In the genomic region with DNA sequence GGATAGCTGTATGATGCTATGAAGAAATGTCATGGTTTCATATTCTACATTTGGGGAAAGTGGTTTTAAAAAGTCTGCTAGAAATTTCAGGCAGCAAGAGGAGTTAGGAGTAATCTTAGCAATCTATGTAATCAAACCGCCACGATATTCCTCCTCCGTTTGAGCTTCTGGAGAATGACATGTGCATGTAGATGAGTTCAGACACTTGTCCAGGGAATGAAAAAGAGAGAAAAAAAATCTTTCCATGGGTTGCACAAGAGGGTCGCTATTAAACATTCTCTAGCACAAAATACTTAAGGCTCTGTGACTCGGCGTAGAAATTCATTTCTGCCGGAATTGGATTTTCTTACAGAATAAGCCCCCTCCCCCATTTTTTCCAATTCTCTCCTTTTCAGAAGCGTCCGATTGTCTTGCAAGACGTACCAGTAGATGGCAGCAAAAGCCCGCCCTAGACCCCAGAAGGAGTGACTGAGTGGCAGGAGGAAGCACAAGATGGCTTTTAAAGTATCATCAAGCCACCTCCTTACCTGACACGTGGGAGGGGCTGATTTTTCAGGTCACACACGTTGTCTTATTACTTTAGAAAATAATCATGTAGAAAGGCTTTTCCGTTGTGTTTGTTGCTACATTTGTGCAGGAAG, we compare ENCODE assay signal across 8 mouse cellular contexts.
A peak's percentile ranks its signal among the peaks of the same experiment; 100 is the strongest.
DNase-seq lines count a peak whose midpoint lies in the region; ATAC-seq lines count a peak whose summit lies in the region.
"Had no signal": no experiment of that assay in that cellular context is flagged by ENCODE, and none has a peak within 500 bp of the region (broad histone marks: within the 10 kb centered on the region; RNA-seq: fewer than 3 reads in every experiment).

No protein-coding gene starts in this region.

- H3K27ac ChIP-seq in embryonic facial prominence, embryonic 11.5 days (replicated peaks; ENCODE audit: low read depth, low read length), result no peak overlapping the region
- no peak overlapping the region for H3K27ac ChIP-seq in hindbrain, embryonic 16.5 days (ENCODE audit: low read depth, low read length)
- H3K27ac ChIP-seq in midbrain, embryonic 10.5 days (replicated peaks), result no peak overlapping the region
- H3K27ac ChIP-seq: macrophage had no signal

- 21% methylated on average over 14 of the region's 14 CpGs for WGBS in embryonic facial prominence, embryonic 11.5 days
- WGBS in hindbrain, embryonic 16.5 days, result 16% methylated on average over 14 of the region's 14 CpGs
- 31% methylated on average over 14 of the region's 14 CpGs for WGBS in midbrain, embryonic 10.5 days

- no peak overlapping the region for H3K9ac ChIP-seq in embryonic facial prominence, embryonic 11.5 days (replicated peaks; ENCODE audit: low read length)
- no peak overlapping the region for H3K9ac ChIP-seq in hindbrain, embryonic 16.5 days (ENCODE audit: low read depth, low read length)

- no peak overlapping the region for H3K4me3 ChIP-seq in embryonic facial prominence, embryonic 11.5 days (ENCODE audit: low read depth, low read length)
- H3K4me3 ChIP-seq in hindbrain, embryonic 16.5 days (ENCODE audit: low read length), result peak overlapping the region; percentile 13; the same call in 1 of the 2 replicates
- no peak overlapping the region for H3K4me3 ChIP-seq in midbrain, embryonic 10.5 days

- no peak overlapping the region for H3K4me2 ChIP-seq in embryonic facial prominence, embryonic 11.5 days (ENCODE audit: low read depth, low read length)
- peak overlapping the region; percentile 44 for H3K4me2 ChIP-seq in hindbrain, embryonic 16.5 days (ENCODE audit: low read length)

- DNase-seq in MEL-GATA-1-ER (ENCODE audit: extremely low read depth, low read depth), result peak; percentile 6
- peak; percentile 61 to 75 for DNase-seq in adrenal gland, postnatal 36 days
- DNase-seq in embryonic facial prominence, embryonic 11.5 days (ENCODE audit: low spot score), result peak; percentile 87
- DNase-seq in left cerebral cortex, adult 11 months (ENCODE audit: low spot score), result peak; percentile 54
- peak; percentile 75 for DNase-seq in midbrain, embryonic 10.5 days (ENCODE audit: low spot score)
- peak; percentile 49 to 57 for DNase-seq in right cerebral cortex, postnatal 36 days (ENCODE audit: low spot score in 2 of 2)

- no peak for ATAC-seq in embryonic facial prominence, embryonic 11.5 days (replicated peaks; ENCODE audit: insufficient number of reproducible peaks, low FRiP score, low TSS enrichment, low read depth)
- ATAC-seq in hindbrain, embryonic 16.5 days, result peak; percentile 88

- H3K4me1 ChIP-seq in embryonic facial prominence, embryonic 11.5 days (ENCODE audit: control insufficient read depth, insufficient read depth, low read length), result no peaks in the 10 kb centered on the region
- no peaks in the 10 kb centered on the region for H3K4me1 ChIP-seq in hindbrain, embryonic 16.5 days (ENCODE audit: control insufficient read depth, insufficient read depth, low read depth, low read length)
- peaks cover 3% of the 10 kb centered on the region; the same call in 1 of the 2 replicates for H3K4me1 ChIP-seq in midbrain, embryonic 10.5 days

- no peaks in the 10 kb centered on the region for H3K9me3 ChIP-seq in embryonic facial prominence, embryonic 11.5 days (replicated peaks; ENCODE audit: control insufficient read depth, low read length)
- H3K9me3 ChIP-seq in hindbrain, embryonic 16.5 days (ENCODE audit: control insufficient read depth, low read length), result no peaks in the 10 kb centered on the region
- H3K9me3 ChIP-seq in midbrain, embryonic 10.5 days (replicated peaks), result no peaks in the 10 kb centered on the region

- no peaks in the 10 kb centered on the region for H3K36me3 ChIP-seq in embryonic facial prominence, embryonic 11.5 days (replicated peaks; ENCODE audit: control insufficient read depth, insufficient read depth, low read depth, low read length)
- no peaks in the 10 kb centered on the region for H3K36me3 ChIP-seq in hindbrain, embryonic 16.5 days (ENCODE audit: control insufficient read depth, insufficient read depth, low read length)
- H3K36me3 ChIP-seq in midbrain, embryonic 10.5 days, result no peaks in the 10 kb centered on the region

- H3K27me3 ChIP-seq in embryonic facial prominence, embryonic 11.5 days (ENCODE audit: control insufficient read depth, insufficient read depth, low read length), result no peaks in the 10 kb centered on the region
- no peaks in the 10 kb centered on the region for H3K27me3 ChIP-seq in hindbrain, embryonic 16.5 days (replicated peaks; ENCODE audit: control insufficient read depth, insufficient read depth, low read length)
- H3K27me3 ChIP-seq in midbrain, embryonic 10.5 days (ENCODE audit: low read depth, poor library complexity, severe bottlenecking), result no peaks in the 10 kb centered on the region

Comparison
In these comparisons a context has a peak if more than half of its experiments do, and no peak if none do; other contexts are left out.
1. DNase-seq: peak in every context shown above with its lines; median percentile 87 in embryonic facial prominence, embryonic 11.5 days; 75 in midbrain, embryonic 10.5 days; 68 in adrenal gland, postnatal 36 days; 54 in left cerebral cortex, adult 11 months; 53 in right cerebral cortex, postnatal 36 days; 6 in MEL-GATA-1-ER.